ENCODE assay signal across 21 mouse cellular contexts in the genomic region with DNA sequence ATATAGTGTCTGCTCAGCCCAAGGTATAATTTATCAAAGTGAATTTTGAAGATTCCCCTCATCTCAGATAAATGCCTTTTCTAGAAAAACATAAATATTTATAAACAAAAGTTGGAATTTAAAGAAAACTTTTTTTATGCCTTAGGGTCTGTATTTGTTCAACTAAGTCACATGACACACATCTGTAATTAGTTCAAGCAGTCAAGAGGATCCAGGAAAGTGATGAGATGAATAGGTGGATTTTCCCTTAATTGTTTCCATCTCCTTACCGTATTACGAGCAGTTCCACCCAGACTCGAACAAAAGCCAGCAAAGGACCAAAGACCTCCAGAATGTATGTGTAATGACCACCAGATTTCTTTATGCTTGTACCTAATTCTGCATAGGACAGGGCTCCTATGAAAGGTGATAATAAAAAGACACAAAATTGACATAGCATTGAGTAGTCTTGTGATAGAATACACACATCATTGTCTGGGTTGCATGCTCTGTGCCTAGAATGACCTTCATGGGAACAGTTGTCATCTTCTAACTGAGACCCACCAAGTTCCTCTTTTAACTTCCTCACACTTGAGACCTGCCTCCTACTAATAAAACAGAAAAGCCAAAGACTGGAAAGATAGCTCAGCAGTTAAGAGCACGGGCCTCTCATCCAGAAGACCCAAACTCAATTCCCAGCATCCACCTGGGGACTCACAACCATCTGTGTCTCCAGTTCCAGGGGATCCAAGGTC. TPM values are rescaled to one million over a fixed set of nuclear protein-coding genes. Genes with fewer than 3 reads are reported as not detected.
DNase-seq lines count a peak whose midpoint lies in the region; ATAC-seq and TF ChIP-seq lines count a peak whose summit lies in the region.
"Had no signal": no experiment of that assay in that cellular context is flagged by ENCODE, and none has a peak within 500 bp of the region (broad histone marks: within the 10 kb centered on the region; RNA-seq: fewer than 3 reads in every experiment).

No protein-coding gene starts in this region.

- WGBS in midbrain, embryonic 13.5 days: 52% methylated on average over 4 of the region's 4 CpGs

- peak overlapping the region; percentile 7 for H3K4me2 ChIP-seq in myocyte (ENCODE audit: low read depth)
- H3K4me2 ChIP-seq in midbrain, embryonic 13.5 days (replicated peaks): no peak overlapping the region
- H3K4me2 ChIP-seq: forebrain, embryonic 15.5 days; heart, embryonic 13.5 days had no signal

- H3K4me3 ChIP-seq in myocyte: no peak overlapping the region
- H3K4me3 ChIP-seq in midbrain, embryonic 13.5 days (replicated peaks): no peak overlapping the region
- H3K4me3 ChIP-seq: erythroblast, embryonic 14.5 days; forebrain, embryonic 15.5 days; heart, embryonic 13.5 days had no signal

- no peak overlapping the region for H3K9ac ChIP-seq in midbrain, embryonic 13.5 days (replicated peaks)
- H3K9ac ChIP-seq: forebrain, embryonic 15.5 days; heart, embryonic 13.5 days had no signal

- H3ac ChIP-seq in myocyte (ENCODE audit: control insufficient read depth, insufficient read length): no peak overlapping the region

- H3K79me2 ChIP-seq in myocyte (ENCODE audit: control insufficient read depth, insufficient read depth): peaks cover 19% of the 10 kb centered on the region

- peaks cover 9% of the 10 kb centered on the region for H3K4me1 ChIP-seq in midbrain, embryonic 13.5 days (replicated peaks)

- no peaks in the 10 kb centered on the region for H3K9me3 ChIP-seq in midbrain, embryonic 13.5 days
- H3K9me3 ChIP-seq: forebrain, embryonic 15.5 days; heart, embryonic 13.5 days had no signal

- no peak overlapping the region for H3K27ac ChIP-seq in midbrain, embryonic 13.5 days
- H3K27ac ChIP-seq: forebrain, embryonic 15.5 days; heart, embryonic 13.5 days; hindbrain, postnatal 0 days had no signal

- TF ChIP-seq POLR2A in myocyte (IDR thresholded peaks at IDR 0.05; ENCODE audit: insufficient read length, low read depth): no peak

- peak; percentile 12 for DNase-seq in lung, postnatal 36 days
- no peak for DNase-seq in lung, postnatal 10 days
- DNase-seq in MEL-GATA-1-ER (ENCODE audit: extremely low read depth, low read depth): peak; percentile 73
- no peak for DNase-seq in yolk sac, embryonic 10.5 days (ENCODE audit: low spot score)
- no peak for DNase-seq in kidney, adult 8-10 months
- DNase-seq: adrenal gland, adult 8-10 months; cerebellum, adult 18-20 months; heart, postnatal 36 days; kidney, adult 18-20 months; kidney, postnatal 25 days; lung, adult 18-20 months; right cerebral cortex, postnatal 25 days had no signal

- H3K27me3 ChIP-seq in myocyte (ENCODE audit: control insufficient read depth, insufficient read depth, insufficient read length): no peaks in the 10 kb centered on the region
- no peaks in the 10 kb centered on the region for H3K27me3 ChIP-seq in midbrain, embryonic 13.5 days
- H3K27me3 ChIP-seq: forebrain, embryonic 15.5 days; heart, embryonic 13.5 days had no signal

- ATAC-seq in granulocyte monocyte progenitor cell, adult 5-6 weeks (replicated peaks; ENCODE audit: poor library complexity, severe bottlenecking): peak; percentile 48
- ATAC-seq in midbrain, embryonic 13.5 days: no peak
- ATAC-seq: CD4-positive, CD25-positive, alpha-beta regulatory T cell, adult 4 months; hindbrain, postnatal 0 days had no signal

- peaks cover 17% of the 10 kb centered on the region for H3K36me3 ChIP-seq in myocyte (ENCODE audit: control insufficient read depth, insufficient read depth)
- H3K36me3 ChIP-seq in midbrain, embryonic 13.5 days: no peaks in the 10 kb centered on the region
- H3K36me3 ChIP-seq: forebrain, embryonic 15.5 days; heart, embryonic 13.5 days had no signal

TF ChIP-seq in myocyte, 11 proteins besides CTCF, POLR2A, EP300 and RAD21:
- TF ChIP-seq POLR2AphosphoS2 (IDR thresholded peaks at IDR 0.05; ENCODE audit: insufficient read length, low read depth) (no peak), USF1 (IDR thresholded peaks at IDR 0.05; ENCODE audit: low read depth) (peak; percentile 49)
TF ChIP-seq in myocyte: peak in this region for 1.

RNA-seq across cellular contexts. Expression of a gene that starts 4.7 kb away (rescaled TPM):
- total RNA-seq in granulocyte monocyte progenitor cell, adult 5-6 weeks (2014; fragmentation: Nextera tagmentation): 0.49 TPM in 1 of 2 replicates, not detected in the other
- 1.5 and 2.4 TPM in 2 replicates for total RNA-seq in granulocyte monocyte progenitor cell, adult 5-6 weeks (2017)
- polyA plus RNA-seq in myocyte (2012; fragmentation: generic; extraction: Trizol): 7.2 TPM
- 1.4 and 1.7 TPM in 2 replicates for polyA plus RNA-seq in midbrain, embryonic 13.5 days (2015; fragmentation: Nextera tagmentation; extraction: Ambion mirVana)
- polyA plus RNA-seq: erythroblast, embryonic 14.5 days; liver, adult 2 months had no signal

Comparison
In these comparisons a context has a peak if more than half of its experiments do, and no peak if none do; other contexts are left out.
1. DNase-seq: peak in lung, postnatal 36 days (single experiment) and MEL-GATA-1-ER (single experiment); none in lung, postnatal 10 days (single experiment), yolk sac, embryonic 10.5 days (single experiment) and kidney, adult 8-10 months (0 of 2).